Mouse (Mus musculus): ENCODE measurements around the gene Carm1.
"Not testable (repeated sequence)": the region's sequence is repeated elsewhere in the genome, so short reads cannot be mapped to it uniquely, and the experiment has no call there.

- TF ChIP-seq CTCF (IDR thresholded peaks at IDR 0.05; ENCODE audit: low read depth, low read length); POLR2A (IDR thresholded peaks at IDR 0.05; ENCODE audit: borderline replicate concordance, low read depth, low read length): not testable (repeated sequence)
Observed at GRCm38 (mm10) chr9:21542001-21542400, 4.7 kb upstream of the Carm1 start.

All from bone marrow macrophage, adult 2 months (primary cell).